Mouse (Mus musculus): ENCODE measurements around the gene Cenpb. TPM values are rescaled to one million over a fixed set of nuclear protein-coding genes. Genes with fewer than 3 reads are reported as not detected.

The Cenpb gene
- polyA plus RNA-seq, 1 experiment from 2014 or later: 108 TPM

DNA sequence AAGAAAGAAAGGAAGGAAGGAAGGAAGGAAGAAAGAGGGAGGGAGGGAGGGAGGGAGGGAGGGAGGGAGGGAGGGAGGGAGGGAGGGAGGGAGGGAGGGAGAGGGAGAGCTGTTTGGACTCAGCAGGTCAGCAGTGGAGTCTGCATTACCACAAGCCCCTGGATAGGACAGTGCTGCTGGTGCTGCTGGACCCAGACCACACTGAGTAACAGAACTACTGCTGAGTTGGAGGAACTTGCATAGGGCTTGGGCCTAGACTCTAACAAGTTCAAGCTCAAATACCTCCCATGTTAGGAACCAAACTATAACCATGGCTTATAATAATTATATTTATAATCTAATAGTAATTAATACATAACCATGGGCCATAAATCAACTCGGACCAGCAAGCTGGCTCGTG is 49.0 kb downstream of the Cenpb start:
- WGBS (ENCODE audit: missing documents): 91% methylated on average over 2 of the region's 2 CpGs
- H3K27ac ChIP-seq: no peak overlapping the region

DNA sequence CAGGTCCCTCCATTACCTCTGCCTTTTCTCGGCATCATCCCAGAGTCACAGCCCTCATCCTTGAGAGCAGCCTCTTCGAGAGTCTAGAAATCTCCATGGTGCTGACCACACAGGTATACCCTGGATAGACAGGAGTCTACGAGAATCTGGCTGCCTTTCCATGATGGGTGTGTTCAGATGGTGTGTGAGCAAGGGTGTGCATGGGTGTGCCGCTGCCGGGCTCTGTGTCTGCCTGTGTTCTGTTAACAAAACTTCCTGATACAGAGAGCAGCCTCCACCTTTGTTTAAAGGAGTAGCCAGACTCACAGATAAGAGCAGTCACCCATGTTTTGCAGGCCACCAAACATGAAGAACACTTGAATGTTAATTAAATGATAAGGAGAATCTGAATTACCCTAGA is 50.0 kb downstream of the Cenpb start:
- Histone ChIP-seq H3K36me3 (ENCODE audit: inconsistent target) (no peaks in the 10 kb centered on the region), H3K4me3 (ENCODE audit: inconsistent target) (no peak overlapping the region), H3K27ac (no peak overlapping the region), H3K79me2 (ENCODE audit: inconsistent target) (no peaks in the 10 kb centered on the region)
- WGBS (ENCODE audit: missing documents): 90% methylated on average over 5 of the region's 5 CpGs

More for the DNA sequence above, 49.0 kb downstream of the Cenpb start:
- Histone ChIP-seq H3K36me3 (ENCODE audit: inconsistent target) (no peaks in the 10 kb centered on the region), H3K79me2 (ENCODE audit: inconsistent target) (no peaks in the 10 kb centered on the region), H3K4me3 (ENCODE audit: inconsistent target) (no peak overlapping the region)

GRCm38 (mm10) chr2:131128636-131129157 is 51.2 kb downstream of the Cenpb start:
- no peak overlapping the region for H3K27ac ChIP-seq
- WGBS (ENCODE audit: missing documents): 81% methylated on average over 3 of the region's 3 CpGs
- H3K79me2 ChIP-seq (ENCODE audit: inconsistent target): no peaks in the 10 kb centered on the region
- H3K36me3 ChIP-seq (ENCODE audit: inconsistent target): no peaks in the 10 kb centered on the region
- H3K4me3 ChIP-seq (ENCODE audit: inconsistent target): no peak overlapping the region

DNA sequence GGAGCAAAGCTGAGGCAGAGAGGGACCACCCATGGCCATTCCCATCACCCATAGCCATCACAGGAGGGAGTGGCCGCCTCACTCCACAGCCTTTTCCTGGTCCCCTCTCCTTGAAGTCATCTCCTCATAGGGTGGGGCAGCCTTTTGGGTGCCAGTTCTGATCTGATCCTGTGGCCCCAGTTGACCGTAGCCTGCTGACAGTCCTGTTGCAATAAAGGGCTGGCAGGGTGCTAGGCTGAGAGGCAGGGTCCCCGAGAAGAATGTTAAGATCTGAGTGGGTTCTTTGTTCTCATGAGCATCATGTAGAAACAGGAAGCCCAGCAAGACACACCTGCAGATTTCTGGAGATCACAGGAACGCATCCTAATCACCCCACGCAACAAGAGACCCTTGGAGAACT is 51.7 kb downstream of the Cenpb start:
- 90% methylated on average over 5 of the region's 5 CpGs for WGBS (ENCODE audit: missing documents)
- Histone ChIP-seq H3K27ac (no peak overlapping the region), H3K4me3 (ENCODE audit: inconsistent target) (no peak overlapping the region), H3K36me3 (ENCODE audit: inconsistent target) (no peaks in the 10 kb centered on the region), H3K79me2 (ENCODE audit: inconsistent target) (no peaks in the 10 kb centered on the region)

- Histone ChIP-seq H3K79me2 (ENCODE audit: inconsistent target) (no peaks in the 10 kb centered on the region), H3K4me3 (ENCODE audit: inconsistent target) (no peak within 1 kb of the TSS), H3K36me3 (ENCODE audit: inconsistent target) (no peaks in the 10 kb centered on the region), H3K27ac (no peak within 1 kb of the TSS)
- 7% methylated on average over 28 of the region's 28 CpGs for WGBS (ENCODE audit: missing documents)
Observed at GRCm38 (mm10) chr2:131127161-131127730, 52.6 kb downstream of the Cenpb start, which contains the start of gene Hspa12b. TSS of gene Hspa12b (plus strand) at chr2:131127280.

DNA sequence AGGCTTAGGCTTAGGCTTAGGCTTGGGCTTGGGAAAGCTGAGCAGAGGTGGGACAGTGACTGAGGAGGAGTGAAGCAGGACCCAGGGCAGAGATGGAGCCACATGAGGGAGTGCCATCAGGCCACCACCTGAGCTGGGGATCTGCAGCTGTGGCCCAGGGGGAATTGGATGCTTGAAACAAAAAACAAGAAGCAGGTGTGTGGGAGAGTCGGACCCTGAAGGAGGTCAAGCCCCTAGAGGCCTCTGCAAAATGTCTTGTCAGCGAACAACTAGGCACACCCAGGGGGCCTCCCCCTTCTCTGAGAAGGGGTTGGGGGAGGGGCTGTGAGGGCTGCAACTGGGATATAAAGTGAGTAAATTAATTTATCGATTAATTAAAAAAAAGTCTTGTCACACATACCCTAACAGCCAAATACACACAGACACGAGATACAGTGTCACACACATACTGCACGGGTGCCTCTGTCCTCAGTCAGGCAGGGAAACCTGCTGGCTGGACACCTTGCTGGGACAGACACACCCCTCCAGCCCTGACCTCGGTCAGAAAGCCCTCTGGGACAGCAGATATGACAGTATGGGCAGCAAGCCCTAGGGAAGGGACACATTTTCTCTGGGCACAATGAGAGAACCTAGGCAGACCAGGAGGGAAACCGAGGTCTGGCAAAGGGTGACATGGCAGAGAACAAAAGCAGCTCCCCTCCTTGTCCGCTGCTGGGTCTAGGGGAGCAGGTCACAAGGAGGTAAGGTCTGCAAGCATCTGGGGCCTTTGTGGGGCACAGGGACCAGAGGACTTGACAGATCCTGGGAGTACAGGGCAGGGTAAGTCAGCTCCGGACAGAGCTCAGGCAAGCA is 53.7 kb downstream of the Cenpb start:
- Histone ChIP-seq H3K79me2 (ENCODE audit: inconsistent target) (no peaks in the 10 kb centered on the region), H3K27ac (no peak overlapping the region)
- 88% methylated on average over 9 of the region's 9 CpGs for WGBS (ENCODE audit: missing documents)

More for the DNA sequence above, 53.7 kb downstream of the Cenpb start:
- no peak overlapping the region for H3K4me3 ChIP-seq (ENCODE audit: inconsistent target)
- no peaks in the 10 kb centered on the region for H3K36me3 ChIP-seq (ENCODE audit: inconsistent target)

Other genes starting within 250 kb of the Cenpb start
- 1.2 to 7.8 TPM (median 2.4 TPM) in 3 replicates for gene Gfra4, start 137.0 kb downstream of the Cenpb start, polyA plus RNA-seq (2018)
- 5.1 to 26.4 TPM (median 5.5 TPM) in 3 replicates for gene Adam33, start 116.3 kb downstream of the Cenpb start, polyA plus RNA-seq (2018)
- gene Siglec1, start 93.3 kb downstream of the Cenpb start, polyA plus RNA-seq (2018): 63.7 to 152 TPM (median 102 TPM) in 3 replicates
- gene Hspa12b, start 52.8 kb downstream of the Cenpb start, polyA plus RNA-seq (2018): 0.06 to 0.17 TPM in 2 of 3 replicates, not detected in the other
- not detected in 3 replicates for gene Gm11037, start 46.6 kb downstream of the Cenpb start, polyA plus RNA-seq (2018)
- 29.5 to 50.1 TPM (median 49.5 TPM) in 3 replicates for gene 1700037H04Rik, start 20.0 kb downstream of the Cenpb start, polyA plus RNA-seq (2018)
- gene Cdc25b, start 6.9 kb upstream of the Cenpb start, polyA plus RNA-seq (2018): 8.9 to 17.1 TPM (median 9.4 TPM) in 3 replicates
- gene Spef1, start 7.2 kb upstream of the Cenpb start, polyA plus RNA-seq (2018): 0.98 to 3.7 TPM (median 2.0 TPM) in 3 replicates
- 16.5 to 31.5 TPM (median 17.0 TPM) in 3 replicates for gene Ap5s1, start 27.0 kb upstream of the Cenpb start, polyA plus RNA-seq (2018)
- 34.6 to 46.5 TPM (median 41.4 TPM) in 3 replicates for gene Mavs, start 54.0 kb upstream of the Cenpb start, polyA plus RNA-seq (2018)
- 23.9 to 28.9 TPM (median 26.8 TPM) in 3 replicates for gene Pank2, start 82.4 kb upstream of the Cenpb start, polyA plus RNA-seq (2018)
- 1.9 to 2.8 TPM (median 2.8 TPM) in 3 replicates for gene Rnf24, start 172.8 kb upstream of the Cenpb start, polyA plus RNA-seq (2018)